Mouse (Mus musculus) small intestine, adult 2 months (tissue): ENCODE measurements around the gene Msh3.

Experiments
- CTCF ChIP-seq: fragments of 200-500 bp; IDR thresholded peaks from 2 replicates; pipeline ENCODE4 v1.5.1; 2012; ENCODE audit warnings: low read depth, mild to moderate bottlenecking, control low read depth, inconsistent platforms, low read length, moderate library complexity, mixed read lengths; ENCODE audit not compliant: insufficient replicate concordance, insufficient read length; ENCODE audit errors: extremely low read depth
- POLR2A ChIP-seq: fragments of 200-500 bp; IDR thresholded peaks from 2 replicates; pipeline ENCODE4 v1.6.1; 2012; ENCODE audit warnings: low read depth, mild to moderate bottlenecking, control low read depth, inconsistent platforms, low read length, moderate library complexity

DNA sequence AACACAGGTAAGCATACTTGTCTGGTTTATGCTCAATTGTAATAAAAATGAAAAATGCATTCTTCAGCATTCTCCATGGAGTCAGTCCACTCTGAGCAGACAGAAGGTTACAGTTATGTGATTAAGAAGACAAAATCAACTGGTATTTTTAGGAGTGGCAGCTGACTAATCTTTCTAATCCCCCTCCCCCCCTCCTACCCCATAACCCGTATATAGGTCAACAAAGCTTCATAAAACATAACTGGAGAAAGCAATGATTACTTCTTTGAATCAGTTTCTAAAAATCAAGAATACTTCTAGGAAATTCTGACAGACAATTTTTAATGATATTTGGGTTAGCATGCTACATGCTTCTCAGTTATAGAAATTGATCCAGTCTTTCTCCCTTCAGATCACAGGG is 126.8 kb downstream of the Msh3 start:
- no peak for TF ChIP-seq CTCF
- no peak for TF ChIP-seq POLR2A
